Mouse (Mus musculus) hindbrain, embryonic 13.5 days (tissue): ENCODE data around the gene Smarca5. TPM values are rescaled to one million over a fixed set of nuclear protein-coding genes. Genes with fewer than 3 reads are reported as not detected.
A peak's percentile ranks its signal among the peaks of the same experiment; 100 is the strongest.
"Not testable (repeated sequence)": the region's sequence is repeated elsewhere in the genome, so short reads cannot be mapped to it uniquely, and the experiment has no call there.

Experiments used
- ATAC-seq: fragments of 200-750 bp; cut with Nextera tagmentation; 2 replicates; pipeline ENCODE4 v1.8.0; 2017; ENCODE audit warnings: moderate TSS enrichment; ENCODE audit not compliant: low FRiP score
- H3K27ac ChIP-seq: fragments of 300-500 bp; sonication (generic); 2 replicates; pipeline ENCODE4 v1.5.1; 2015; ENCODE audit warnings: inconsistent platforms, mild to moderate bottlenecking, moderate library complexity
- H3K27me3 ChIP-seq: fragments of 300-500 bp; sonication (generic); 2 replicates; pipeline ENCODE4 v1.6.1; 2015; ENCODE audit warnings: mild to moderate bottlenecking, inconsistent platforms
- H3K36me3 ChIP-seq: fragments of 300-500 bp; sonication (generic); 2 replicates; pipeline ENCODE4 v1.6.1; 2015; ENCODE audit warnings: mild to moderate bottlenecking, inconsistent platforms
- H3K4me1 ChIP-seq: fragments of 300-500 bp; sonication (generic); replicated peaks from 2 replicates; pipeline ENCODE4 v1.6.1; 2015; ENCODE audit warnings: inconsistent platforms
- H3K4me2 ChIP-seq: fragments of 300-500 bp; sonication (generic); 2 replicates; pipeline ENCODE4 v1.6.1; 2015; ENCODE audit warnings: inconsistent platforms, mild to moderate bottlenecking, moderate library complexity
- H3K4me3 ChIP-seq: fragments of 300-500 bp; sonication (generic); 2 replicates; pipeline ENCODE4 v1.5.1; 2015; ENCODE audit warnings: mild to moderate bottlenecking, inconsistent platforms
- H3K9ac ChIP-seq: fragments of 300-500 bp; sonication (generic); 2 replicates; pipeline ENCODE4 v1.6.1; 2015; ENCODE audit warnings: mild to moderate bottlenecking, inconsistent platforms
- H3K9me3 ChIP-seq: fragments of 300-500 bp; sonication (generic); 2 replicates; pipeline ENCODE4 v1.6.1; 2016; ENCODE audit warnings: inconsistent platforms
- WGBS: fragments of 180-500 bp; shearing (Covaris S2); methylation state at CpG from one replicate; pipeline ENCODE4 v1.1.7; 2015; 5-methylcytosine and 5-hydroxymethylcytosine counted together
- polyA plus RNA-seq: library from polyadenylated mRNA; unstranded; fragments of >200 nt; fragmentation: Nextera tagmentation; extraction: Ambion mirVana; gene quantifications from 2 replicates; pipeline ENCODE4 v1.2.1, GENCODE M21; 2015

The Smarca5 gene
- polyA plus RNA-seq: 66.9 and 71.4 TPM in 2 replicates

GRCm38 (mm10) chr8:80739155-80739924 lies at the start of gene Smarca5:
Gene Smarca5, minus strand, starts transcription at chr8:80739497.
- not testable (repeated sequence) for H3K27me3 ChIP-seq, H3K9me3 ChIP-seq, H3K4me1 ChIP-seq
- ATAC-seq: peak; percentile 97
- H3K27ac ChIP-seq: peak within 1 kb of the TSS; percentile 99
- peak within 1 kb of the TSS; percentile 84 for H3K4me3 ChIP-seq
- H3K9ac ChIP-seq: peak within 1 kb of the TSS; percentile 95
- WGBS: 2% methylated on average over 90 of the region's 91 CpGs
- peaks cover 12% of the 10 kb centered on the region for H3K36me3 ChIP-seq
- H3K4me2 ChIP-seq: peak within 1 kb of the TSS; percentile 89

GRCm38 (mm10) chr8:80784559-80784958 lies 45.3 kb upstream of the Smarca5 start:
- Histone ChIP-seq H3K4me3 (no peak overlapping the region), H3K9ac (no peak overlapping the region), H3K27ac (no peak overlapping the region), H3K4me2 (no peak overlapping the region), H3K4me1 (no peaks in the 10 kb centered on the region), H3K27me3 (no peaks in the 10 kb centered on the region), H3K9me3 (no peaks in the 10 kb centered on the region), H3K36me3 (peaks cover 29% of the 10 kb centered on the region)
- ATAC-seq: no peak
- WGBS: 95% methylated on average over 9 of the region's 9 CpGs

GRCm38 (mm10) chr8:80783271-80783670 lies 44.0 kb upstream of the Smarca5 start:
- H3K36me3 ChIP-seq: peaks cover 23% of the 10 kb centered on the region
- no peak overlapping the region for H3K9ac ChIP-seq
- H3K4me1 ChIP-seq: no peaks in the 10 kb centered on the region
- no peaks in the 10 kb centered on the region for H3K27me3 ChIP-seq
- H3K9me3 ChIP-seq: no peaks in the 10 kb centered on the region
- no peak overlapping the region for H3K27ac ChIP-seq
- WGBS: 94% methylated on average over 4 of the region's 4 CpGs
- no peak overlapping the region for H3K4me2 ChIP-seq
- H3K4me3 ChIP-seq: no peak overlapping the region
- no peak for ATAC-seq

GRCm38 (mm10) chr8:80781338-80781737 lies 42.0 kb upstream of the Smarca5 start:
- Histone ChIP-seq H3K4me3 (no peak overlapping the region), H3K27ac (0 out of 2 replicates have a peak overlapping the region, but pooled peaks have one; percentile 49), H3K9me3 (no peaks in the 10 kb centered on the region), H3K9ac (no peak overlapping the region), H3K4me2 (no peak overlapping the region), H3K27me3 (no peaks in the 10 kb centered on the region), H3K4me1 (no peaks in the 10 kb centered on the region), H3K36me3 (peaks cover 29% of the 10 kb centered on the region)
- WGBS: 59% methylated on average over 10 of the region's 10 CpGs
- peak; percentile 77; the same call in 1 of the 2 replicates for ATAC-seq

GRCm38 (mm10) chr8:80780271-80780670 lies 41.0 kb upstream of the Smarca5 start:
- no peak overlapping the region for H3K4me2 ChIP-seq
- ATAC-seq: no peak
- H3K9me3 ChIP-seq: no peaks in the 10 kb centered on the region
- no peaks in the 10 kb centered on the region for H3K4me1 ChIP-seq
- WGBS: 90% methylated on average over 4 of the region's 4 CpGs
- H3K36me3 ChIP-seq: peaks cover 30% of the 10 kb centered on the region
- H3K27me3 ChIP-seq: no peaks in the 10 kb centered on the region
- H3K27ac ChIP-seq: no peak overlapping the region
- no peak overlapping the region for H3K4me3 ChIP-seq
- no peak overlapping the region for H3K9ac ChIP-seq

GRCm38 (mm10) chr8:80776436-80776835 lies 37.1 kb upstream of the Smarca5 start:
- ATAC-seq: no peak
- Histone ChIP-seq H3K4me1 (no peaks in the 10 kb centered on the region), H3K4me2 (no peak overlapping the region), H3K27ac (no peak overlapping the region), H3K9ac (no peak overlapping the region), H3K9me3 (no peaks in the 10 kb centered on the region), H3K36me3 (peaks cover 23% of the 10 kb centered on the region), H3K4me3 (no peak overlapping the region), H3K27me3 (no peaks in the 10 kb centered on the region)
- WGBS: 62% methylated on average over 8 of the region's 8 CpGs

- H3K9me3 ChIP-seq: no peaks in the 10 kb centered on the region
- no peaks in the 10 kb centered on the region for H3K4me1 ChIP-seq
- H3K4me2 ChIP-seq: no peak overlapping the region
- ATAC-seq: no peak
- WGBS: 91% methylated on average over 4 of the region's 4 CpGs
- no peak overlapping the region for H3K4me3 ChIP-seq
- H3K27me3 ChIP-seq: no peaks in the 10 kb centered on the region
- no peak overlapping the region for H3K9ac ChIP-seq
- no peak overlapping the region for H3K27ac ChIP-seq
- H3K36me3 ChIP-seq: peaks cover 44% of the 10 kb centered on the region
Measured at GRCm38 (mm10) chr8:80772732-80773460, 33.6 kb upstream of the Smarca5 start.

- Histone ChIP-seq H3K4me3 (no peak overlapping the region), H3K9ac (no peak overlapping the region), H3K9me3 (no peaks in the 10 kb centered on the region), H3K27me3 (no peaks in the 10 kb centered on the region), H3K36me3 (peaks cover 47% of the 10 kb centered on the region), H3K4me1 (no peaks in the 10 kb centered on the region), H3K27ac (no peak overlapping the region), H3K4me2 (no peak overlapping the region)
- ATAC-seq: no peak
- 96% methylated on average over 6 of the region's 6 CpGs for WGBS
Measured at GRCm38 (mm10) chr8:80768451-80768850, 29.2 kb upstream of the Smarca5 start.

GRCm38 (mm10) chr8:80753017-80753715 lies 13.9 kb upstream of the Smarca5 start:
- no peaks in the 10 kb centered on the region for H3K9me3 ChIP-seq
- H3K27me3 ChIP-seq: no peaks in the 10 kb centered on the region
- H3K9ac ChIP-seq: no peak overlapping the region
- ATAC-seq: peak; percentile 88; the same call in 1 of the 2 replicates
- no peak overlapping the region for H3K27ac ChIP-seq
- H3K4me1 ChIP-seq: no peaks in the 10 kb centered on the region
- no peak overlapping the region for H3K4me2 ChIP-seq
- WGBS: 32% methylated on average over 9 of the region's 9 CpGs
- no peak overlapping the region for H3K4me3 ChIP-seq
- H3K36me3 ChIP-seq: no peaks in the 10 kb centered on the region

- H3K27ac ChIP-seq: no peak overlapping the region
- no peak overlapping the region for H3K4me3 ChIP-seq
- no peaks in the 10 kb centered on the region for H3K9me3 ChIP-seq
- H3K4me1 ChIP-seq: no peaks in the 10 kb centered on the region
- WGBS: 73% methylated on average over 7 of the region's 7 CpGs
- no peaks in the 10 kb centered on the region for H3K27me3 ChIP-seq
- ATAC-seq: no peak
- H3K4me2 ChIP-seq: no peak overlapping the region
- H3K36me3 ChIP-seq: no peaks in the 10 kb centered on the region
- no peak overlapping the region for H3K9ac ChIP-seq
Measured at GRCm38 (mm10) chr8:80752429-80752828, 13.1 kb upstream of the Smarca5 start.

- no peak overlapping the region for H3K9ac ChIP-seq
- no peak overlapping the region for H3K27ac ChIP-seq
- no peaks in the 10 kb centered on the region for H3K9me3 ChIP-seq
- H3K36me3 ChIP-seq: no peaks in the 10 kb centered on the region
- H3K4me2 ChIP-seq: no peak overlapping the region
- 88% methylated on average over 4 of the region's 4 CpGs for WGBS
- no peaks in the 10 kb centered on the region for H3K27me3 ChIP-seq
- ATAC-seq: no peak
- no peak overlapping the region for H3K4me3 ChIP-seq
- H3K4me1 ChIP-seq: no peaks in the 10 kb centered on the region
Measured at GRCm38 (mm10) chr8:80749091-80749490, 9.8 kb upstream of the Smarca5 start.

GRCm38 (mm10) chr8:80739932-80740331 lies 635 bp upstream of the Smarca5 start:
- Histone ChIP-seq H3K4me3 (peak overlapping the region; percentile 84), H3K9ac (peak overlapping the region; percentile 65), H3K4me1 (peaks cover 7% of the 10 kb centered on the region), H3K4me2 (peak overlapping the region; percentile 58), H3K27me3 (no peaks in the 10 kb centered on the region), H3K27ac (peak overlapping the region; percentile 99), H3K36me3 (peaks cover 9% of the 10 kb centered on the region), H3K9me3 (no peaks in the 10 kb centered on the region)
- 15% methylated on average over 14 of the region's 14 CpGs for WGBS
- peak; percentile 68 for ATAC-seq
